Mouse (Mus musculus) cerebellum, adult 9-10 months (tissue): ENCODE data around the gene Tsc1.

Source experiments
- DNase-seq: peaks from one replicate; pipeline ENCODE4 v3.0.0; 2022

Gene Tsc1

GRCm38 (mm10) chr2:28616874-28617273 is 24.2 kb upstream of the Tsc1 start:
- no peak for DNase-seq

- DNase-seq = no peak
These were observed 23.2 kb upstream of the Tsc1 start for GRCm38 (mm10) chr2:28617498-28618486.

GRCm38 (mm10) chr2:28618777-28619336 is 22.2 kb upstream of the Tsc1 start:
- DNase-seq = no peak

GRCm38 (mm10) chr2:28619369-28619768 is 21.7 kb upstream of the Tsc1 start:
- no peak for DNase-seq

- DNase-seq = no peak
These were observed 20.5 kb upstream of the Tsc1 start for GRCm38 (mm10) chr2:28620522-28620921.

GRCm38 (mm10) chr2:28621111-28621510 is 19.9 kb upstream of the Tsc1 start:
- DNase-seq = no peak

GRCm38 (mm10) chr2:28621664-28622171 is 19.3 kb upstream of the Tsc1 start, which contains the start of gene Gfi1b:
Gene Gfi1b (minus strand): TSS chr2:28621982.
- no peak for DNase-seq

- DNase-seq = no peak
These were observed 18.4 kb upstream of the Tsc1 start for GRCm38 (mm10) chr2:28622521-28623124.

- no peak for DNase-seq
These were observed 16.2 kb upstream of the Tsc1 start for GRCm38 (mm10) chr2:28624870-28625269.

GRCm38 (mm10) chr2:28626038-28626437 is 15.0 kb upstream of the Tsc1 start:
- DNase-seq = no peak

- DNase-seq = no peak
These were observed 13.0 kb upstream of the Tsc1 start for GRCm38 (mm10) chr2:28628053-28628452.

GRCm38 (mm10) chr2:28629911-28630381 is 11.1 kb upstream of the Tsc1 start:
- no peak for DNase-seq

- no peak for DNase-seq
These were observed 8.4 kb upstream of the Tsc1 start for GRCm38 (mm10) chr2:28632626-28633025.

- DNase-seq = no peak
These were observed 7.9 kb upstream of the Tsc1 start for GRCm38 (mm10) chr2:28633136-28633535.

- no peak for DNase-seq
These were observed 5.8 kb upstream of the Tsc1 start for GRCm38 (mm10) chr2:28635199-28635598.

- DNase-seq = no peak
These were observed 3.8 kb upstream of the Tsc1 start for GRCm38 (mm10) chr2:28637106-28637845.

GRCm38 (mm10) chr2:28638352-28638751 is 2.7 kb upstream of the Tsc1 start:
- no peak for DNase-seq

- peak; percentile 29 for DNase-seq
These were observed 2.1 kb upstream of the Tsc1 start for GRCm38 (mm10) chr2:28638886-28639285.

- peak; percentile 63 for DNase-seq
These were observed 1.2 kb upstream of the Tsc1 start for GRCm38 (mm10) chr2:28639794-28640193.

GRCm38 (mm10) chr2:28641435-28641941 is 460 bp downstream of the Tsc1 start:
- DNase-seq = no peak

GRCm38 (mm10) chr2:28643081-28643480 is 2.1 kb downstream of the Tsc1 start:
- no peak for DNase-seq

- peak; percentile 26 for DNase-seq
These were observed 9.5 kb downstream of the Tsc1 start for GRCm38 (mm10) chr2:28650526-28650925.
